Mouse (Mus musculus) E14TG2a.4 (cell line): ENCODE data around the gene Tyk2.

Experiments used
- CTCF ChIP-seq: conservative IDR thresholded peaks from 2 replicates; pipeline ENCODE4 v1.5.1; 2014; ENCODE audit warnings: low read length
- POU5F1 ChIP-seq: IDR thresholded peaks from 2 replicates; pipeline ENCODE4 v1.6.1; 2014; ENCODE audit warnings: low read length, borderline replicate concordance

DNA sequence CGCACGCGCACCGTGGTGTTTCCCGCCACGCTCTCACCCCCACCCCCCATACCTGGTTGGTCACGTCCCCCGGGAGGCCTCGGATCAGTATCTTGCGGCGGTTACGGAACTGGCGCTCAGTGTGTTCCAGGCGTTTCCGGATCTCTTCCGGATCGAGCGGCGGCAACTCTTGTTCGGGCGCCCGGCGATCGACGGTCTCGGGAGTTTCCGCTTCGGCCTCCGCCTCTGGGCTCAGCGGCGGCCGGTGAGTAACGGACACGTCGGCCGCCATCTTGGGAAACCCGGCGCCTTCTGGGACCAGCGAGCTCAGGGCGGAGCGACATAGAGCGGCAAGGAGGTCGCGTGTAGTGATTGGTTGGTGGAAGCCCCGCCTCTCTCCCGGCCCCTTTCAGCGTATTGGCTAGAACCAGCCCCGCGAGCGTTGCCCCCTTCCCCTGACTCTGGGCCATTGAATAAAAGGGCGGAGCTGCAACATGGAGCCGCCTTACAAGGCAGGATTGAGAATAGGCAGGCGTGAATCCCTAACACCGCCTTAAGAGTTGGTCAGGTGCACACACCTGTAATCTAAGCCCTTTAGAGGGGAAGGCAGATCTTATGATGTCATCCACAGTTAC is 39.2 kb downstream of the Tyk2 start, which contains the start of the genes Gm38431 and Raver1:
- TF ChIP-seq CTCF (no peak), POU5F1 (no peak)
